Mouse (Mus musculus): Measurements from ENCODE around the gene Narfl. TPM values are rescaled to one million over a fixed set of nuclear protein-coding genes. Genes with fewer than 3 reads are reported as not detected.
"Not testable (repeated sequence)": the region's sequence is repeated elsewhere in the genome, so short reads cannot be mapped to it uniquely, and the experiment has no call there.

The Narfl gene
- total RNA-seq (2021), result 10 to 100 TPM; 37.4 to 39.8 TPM
- long read RNA-seq, experiment 1, transcript Narfl-201 (11 exons, 2,555 nt), result major isoform, 33 of 50 reads
- long read RNA-seq, experiment 1, partial matches to known transcripts, result 1 of 50 reads
- long read RNA-seq, experiment 1, other reads (novel, unspliced or antisense), result 16 of 50 reads
- long read RNA-seq, experiment 2, transcript Narfl-201 (11 exons, 2,555 nt), result major isoform, 35 of 52 reads
- long read RNA-seq, experiment 2, partial matches to known transcripts, result 1 of 52 reads
- long read RNA-seq, experiment 2, other reads (novel, unspliced or antisense), result 15 of 52 reads

DNA sequence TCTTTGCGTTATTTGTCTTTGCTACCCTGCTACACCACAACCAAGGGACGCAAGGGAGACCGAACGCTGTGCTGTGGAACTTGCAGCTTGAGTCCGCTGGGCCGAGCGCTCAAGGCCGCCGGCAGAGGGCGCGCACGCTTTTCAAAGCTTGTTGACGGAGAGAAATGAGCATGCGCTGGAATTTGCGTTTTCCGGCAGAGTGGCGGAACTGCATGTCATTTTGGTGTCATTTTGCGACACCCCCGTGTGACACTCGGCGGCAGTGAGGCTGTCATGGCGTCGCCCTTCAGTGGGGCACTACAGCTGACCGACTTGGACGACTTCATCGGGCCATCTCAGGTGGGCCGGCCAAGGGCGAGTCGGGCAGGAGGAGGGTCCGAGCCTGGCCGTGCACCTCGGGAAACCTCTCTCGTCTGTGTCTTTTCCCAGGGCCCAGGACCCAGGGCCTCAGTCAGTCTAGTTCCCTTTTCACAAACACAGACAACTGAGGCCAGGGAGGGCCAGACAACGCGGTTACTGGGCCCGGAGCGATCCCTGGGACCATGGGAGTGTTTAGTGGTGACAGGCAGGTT, at the start of gene Narfl:
Gene Narfl, plus strand, starts transcription at position 228 of the 572 bp plus-strand sequence.
- Histone ChIP-seq H3K4me3 (peak within 1 kb of the TSS; percentile 75), H3K27ac (peak within 1 kb of the TSS; percentile 97)
- peak; percentile 98 for TF ChIP-seq CTCF (conservative IDR thresholded peaks at IDR 0.05)
- peak; percentile 98 to 99 for DNase-seq (ENCODE audit: low spot score in 2 of 2)

DNA sequence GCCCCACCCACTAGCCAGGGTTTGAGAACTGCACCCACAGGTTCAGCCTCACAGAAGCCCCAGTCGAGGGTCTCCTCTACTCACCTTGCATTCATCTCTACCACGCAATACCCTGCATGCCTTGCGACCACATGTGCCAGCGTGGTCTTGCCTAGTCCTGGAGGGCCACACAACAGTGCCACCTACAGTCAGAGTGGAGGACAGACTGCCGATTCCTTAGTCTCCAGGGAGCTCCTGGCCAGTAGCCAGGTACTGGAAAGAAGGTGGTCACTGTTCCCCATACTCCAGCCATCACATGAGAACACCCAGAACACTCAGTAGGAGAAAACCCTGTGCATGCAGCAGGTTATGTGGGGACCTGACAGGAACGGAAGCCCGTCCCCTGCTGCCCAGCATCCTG, 49.7 kb upstream of the Narfl start:
- Histone ChIP-seq H3K4me3 (no peak overlapping the region), H3K27ac (no peak overlapping the region)
- peak; percentile 65 for TF ChIP-seq CTCF (conservative IDR thresholded peaks at IDR 0.05)
- DNase-seq (ENCODE audit: low spot score in 2 of 2), result no peak

DNA sequence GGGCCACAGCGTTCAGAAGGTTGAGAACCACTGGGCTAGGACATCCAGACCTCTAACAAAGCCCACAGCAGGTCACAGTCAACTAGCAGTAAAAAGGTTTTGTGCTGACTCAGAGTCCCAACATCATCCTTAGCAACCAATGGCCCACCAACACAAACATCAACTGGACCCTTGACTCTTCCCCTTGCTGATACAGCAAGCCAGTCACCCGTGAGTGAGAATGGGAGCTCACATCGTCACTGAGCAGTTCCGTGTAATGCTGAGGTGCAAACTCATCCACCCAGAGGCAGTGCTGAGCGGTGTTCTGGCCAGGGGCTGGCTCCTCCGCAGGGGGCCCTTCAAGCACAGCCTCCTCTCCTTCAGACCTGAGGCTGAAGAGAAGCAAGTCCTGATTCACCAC, 48.3 kb upstream of the Narfl start:
- Histone ChIP-seq H3K27ac (no peak overlapping the region), H3K4me3 (no peak overlapping the region)
- DNase-seq (ENCODE audit: low spot score in 2 of 2), result no peak
- no peak for TF ChIP-seq CTCF (conservative IDR thresholded peaks at IDR 0.05)

DNA sequence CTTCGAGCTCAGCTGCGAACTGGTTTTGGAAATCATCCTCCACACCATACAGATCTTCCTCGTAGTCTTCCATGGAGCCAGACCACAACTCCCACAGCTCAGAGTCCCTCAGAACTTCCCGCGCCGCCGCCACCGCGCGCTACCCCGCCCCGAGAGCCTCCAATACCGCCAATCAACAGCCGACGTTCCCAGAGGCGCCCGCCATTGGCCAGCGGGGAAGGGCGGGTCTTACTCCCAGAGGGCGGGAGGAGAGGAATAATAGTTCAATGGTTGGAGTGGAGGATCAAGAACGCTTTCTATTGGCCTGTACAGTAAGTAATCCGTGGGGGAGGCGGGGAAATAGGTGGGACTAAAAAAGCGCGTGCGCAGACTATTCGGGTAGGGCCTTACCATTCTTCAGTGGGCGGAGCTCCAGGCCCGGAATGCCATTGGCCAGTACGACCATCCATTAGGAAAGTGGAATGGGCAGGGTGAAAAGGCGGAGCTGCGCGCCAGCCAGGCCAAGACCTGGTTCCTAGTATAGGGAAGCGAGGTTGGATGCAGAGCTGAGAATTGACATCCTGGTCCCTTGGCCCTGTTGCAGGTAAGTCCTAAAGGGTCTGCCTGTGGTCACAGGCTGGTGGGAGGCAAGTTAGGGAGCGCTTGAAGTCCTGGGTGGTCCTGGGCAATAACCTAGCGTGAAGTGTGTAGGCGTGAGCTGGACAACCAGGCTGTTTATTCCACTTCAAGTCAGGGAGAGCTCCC, 46.1 kb upstream of the Narfl start, which contains the start of the genes Chtf18 and Rpusd1:
Gene Chtf18, minus strand, starts transcription at position 155 of the 744 bp plus-strand sequence.
Gene Rpusd1, plus strand, starts transcription at position 406 of the 744 bp plus-strand sequence.
- DNase-seq (ENCODE audit: low spot score in 2 of 2), result peak; percentile 97 to 100

DNA sequence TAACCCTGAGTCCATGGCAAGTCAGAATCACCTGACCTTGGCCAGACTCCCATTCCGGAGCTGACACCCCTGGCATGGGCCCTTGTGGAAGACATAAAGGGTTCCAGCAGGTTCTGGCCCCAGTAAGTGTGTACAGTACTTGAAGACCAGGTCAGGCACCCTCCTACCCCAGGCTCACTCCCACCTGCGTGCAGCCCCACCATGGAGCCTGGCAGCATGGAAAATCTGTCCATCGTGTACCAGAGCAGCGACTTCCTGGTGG, 45.6 kb upstream of the Narfl start:
- TF ChIP-seq CTCF (conservative IDR thresholded peaks at IDR 0.05), result no peak
- H3K27ac ChIP-seq, result peak overlapping the region; percentile 86
- DNase-seq (ENCODE audit: low spot score in 2 of 2), result no peak
- peak overlapping the region; percentile 84 for H3K4me3 ChIP-seq

More for the DNA sequence above, 46.1 kb upstream of the Narfl start, which contains the start of the genes Chtf18 and Rpusd1:
- TF ChIP-seq CTCF (conservative IDR thresholded peaks at IDR 0.05), result no peak
- H3K27ac ChIP-seq, result peak within 1 kb of the TSS; percentile 86
- H3K4me3 ChIP-seq, result peak within 1 kb of the TSS; percentile 84

DNA sequence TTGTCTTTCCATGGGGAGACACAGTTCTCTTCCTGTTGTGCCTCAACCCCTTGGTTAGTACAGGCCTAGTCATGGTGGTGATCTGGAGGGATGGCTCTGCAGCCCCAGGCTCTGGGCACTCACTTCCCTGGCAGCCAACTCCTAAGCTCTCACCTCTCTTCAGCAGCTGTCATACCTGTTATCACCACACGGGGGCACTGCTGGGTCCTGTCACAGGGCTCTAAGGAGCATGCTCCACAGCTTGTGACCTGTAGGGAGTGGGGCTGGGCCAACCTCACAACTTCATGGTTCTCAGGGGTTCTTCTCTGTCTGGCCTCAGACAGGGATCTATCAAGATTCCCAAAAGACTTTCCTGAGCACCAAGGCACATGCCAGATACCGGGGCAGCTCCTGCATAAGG, 41.5 kb upstream of the Narfl start:
- TF ChIP-seq CTCF (conservative IDR thresholded peaks at IDR 0.05), result peak; percentile 100
- H3K4me3 ChIP-seq, result no peak overlapping the region
- H3K27ac ChIP-seq, result peak overlapping the region; percentile 37; the same call in 1 of the 2 replicates
- DNase-seq (ENCODE audit: low spot score in 2 of 2), result peak; percentile 82 to 93

DNA sequence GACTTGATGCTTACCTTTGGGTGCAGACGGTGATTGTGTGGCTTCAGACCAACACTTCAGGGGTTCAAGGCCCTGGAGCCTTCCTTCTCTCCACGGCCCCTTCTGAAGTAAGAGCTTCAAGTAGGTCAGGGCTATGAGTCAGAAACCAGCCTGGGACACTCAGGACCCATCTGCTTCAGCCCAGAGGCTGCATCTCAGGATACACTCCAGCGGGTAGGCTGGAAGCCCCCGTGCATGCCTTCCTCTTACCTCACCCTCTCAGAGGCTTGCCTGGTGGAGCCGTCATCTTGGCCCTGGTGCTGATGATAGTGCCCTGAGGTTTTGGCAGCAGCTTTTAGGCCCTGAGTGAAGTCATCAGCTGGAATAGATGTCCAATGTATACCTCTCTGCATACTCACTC, 38.3 kb upstream of the Narfl start:
- no peak overlapping the region for H3K27ac ChIP-seq
- DNase-seq (ENCODE audit: low spot score in 2 of 2), result no peak
- TF ChIP-seq CTCF (conservative IDR thresholded peaks at IDR 0.05), result no peak
- H3K4me3 ChIP-seq, result no peak overlapping the region

DNA sequence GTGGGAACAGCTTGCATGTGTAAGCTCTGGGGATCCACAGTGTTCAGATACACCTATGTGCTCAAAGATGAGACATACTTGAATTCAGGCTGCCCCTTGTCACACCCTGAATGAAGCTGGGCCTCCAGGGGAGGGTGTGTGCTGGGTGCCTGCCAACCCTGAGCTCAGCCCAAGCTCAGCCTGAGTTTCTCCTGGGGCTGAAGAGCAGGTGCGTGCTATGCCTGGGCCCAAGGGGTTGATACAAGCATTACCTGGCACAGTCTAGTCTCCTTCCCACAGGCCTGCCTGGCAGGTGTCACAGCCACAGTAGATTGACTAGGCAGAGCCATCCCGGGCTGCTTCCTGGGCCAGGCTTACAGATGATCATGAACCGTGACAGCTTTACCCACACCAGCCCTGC, 37.8 kb upstream of the Narfl start, which contains the start of gene Mslnl:
Gene Mslnl, plus strand, starts transcription at position 298 of the 400 bp plus-strand sequence.
- no peak for DNase-seq (ENCODE audit: low spot score in 2 of 2)
- H3K4me3 ChIP-seq, result no peak within 1 kb of the TSS
- H3K27ac ChIP-seq, result no peak within 1 kb of the TSS
- TF ChIP-seq CTCF (conservative IDR thresholded peaks at IDR 0.05), result no peak

DNA sequence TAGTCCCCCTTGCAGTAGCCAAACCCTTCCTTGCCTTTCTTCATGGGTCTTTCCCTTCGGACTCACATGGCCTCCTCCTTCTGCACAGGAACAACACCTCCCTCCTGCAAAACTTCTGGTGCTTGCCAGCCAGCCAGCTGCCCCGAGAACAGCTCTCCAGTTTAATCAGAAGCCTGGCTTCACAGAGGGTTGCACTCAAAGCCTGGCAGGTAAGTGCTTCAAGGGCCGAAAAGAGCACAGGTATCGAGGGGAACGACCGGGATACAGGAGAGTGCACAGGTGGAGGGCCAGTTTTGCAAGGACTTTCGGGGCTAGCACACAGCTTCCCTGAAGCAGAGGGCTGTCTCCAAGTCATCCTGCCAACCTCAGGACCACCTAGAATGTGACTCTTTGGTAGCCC, 34.7 kb upstream of the Narfl start:
- no peak for DNase-seq (ENCODE audit: low spot score in 2 of 2)
- no peak for TF ChIP-seq CTCF (conservative IDR thresholded peaks at IDR 0.05)
- no peak overlapping the region for H3K4me3 ChIP-seq
- no peak overlapping the region for H3K27ac ChIP-seq

DNA sequence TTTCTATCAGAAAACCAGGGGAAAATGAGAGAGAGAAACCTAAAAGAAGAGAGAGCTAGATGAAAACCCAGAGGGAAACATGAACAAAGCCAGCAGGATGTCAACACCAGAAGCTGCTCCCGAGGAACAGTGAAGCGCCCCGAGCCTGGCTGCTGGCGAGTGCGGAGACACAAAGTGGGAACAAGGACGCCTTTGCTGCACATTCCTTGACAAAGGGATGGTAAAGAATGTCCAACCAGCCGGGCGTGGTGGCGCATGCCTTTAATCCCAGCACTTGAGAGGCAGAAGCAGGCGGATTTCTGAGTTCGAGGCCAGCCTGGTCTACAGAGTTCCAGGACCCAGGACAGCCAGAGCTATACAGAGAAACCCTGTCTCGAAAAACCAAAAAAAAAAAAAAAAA, 32.1 kb upstream of the Narfl start:
- not testable (repeated sequence) for H3K27ac ChIP-seq; DNase-seq (ENCODE audit: low spot score in 2 of 2); H3K4me3 ChIP-seq

DNA sequence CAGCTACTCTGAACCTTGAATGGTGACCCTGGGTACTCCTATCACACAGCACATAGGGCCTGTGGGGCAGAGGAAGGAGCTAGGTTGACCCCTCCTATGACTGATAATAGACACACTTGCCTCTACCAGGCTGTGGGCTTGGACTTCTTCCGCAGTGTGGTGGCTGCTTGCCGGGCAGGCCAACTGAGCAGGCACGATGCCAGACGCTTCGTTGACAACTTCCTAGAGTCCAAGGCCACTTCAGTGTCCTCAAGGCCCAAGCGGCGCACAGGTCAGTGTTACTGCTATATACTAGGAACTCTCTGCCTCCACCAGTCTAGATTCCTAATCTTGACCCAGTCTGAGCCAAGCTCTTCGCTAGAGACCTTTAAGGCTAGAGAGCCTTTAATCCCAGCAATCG, 29.7 kb upstream of the Narfl start:
- Histone ChIP-seq H3K27ac (no peak overlapping the region), H3K4me3 (no peak overlapping the region)
- no peak for TF ChIP-seq CTCF (conservative IDR thresholded peaks at IDR 0.05)
- DNase-seq (ENCODE audit: low spot score in 2 of 2), result no peak

DNA sequence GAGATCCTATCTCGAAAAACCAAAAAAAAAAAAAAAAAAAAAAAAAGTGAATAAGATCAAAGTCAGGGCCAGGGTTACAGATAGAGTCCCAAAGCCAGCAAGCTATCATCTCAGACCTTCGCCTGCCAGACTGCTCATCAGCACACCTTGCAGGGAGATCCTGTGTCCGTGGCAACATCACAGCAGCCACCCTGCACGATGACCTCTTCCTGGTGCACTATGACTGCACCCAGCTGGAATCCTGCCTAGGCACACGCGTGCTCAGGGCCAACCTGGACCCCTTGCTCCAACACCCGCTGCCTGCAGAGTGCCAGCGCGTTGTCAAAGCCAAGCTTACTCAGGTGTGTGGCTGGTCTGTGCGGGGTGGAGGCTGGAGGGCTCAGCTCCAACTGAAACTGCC, 29.3 kb upstream of the Narfl start:
- TF ChIP-seq CTCF (conservative IDR thresholded peaks at IDR 0.05), result no peak

DNA sequence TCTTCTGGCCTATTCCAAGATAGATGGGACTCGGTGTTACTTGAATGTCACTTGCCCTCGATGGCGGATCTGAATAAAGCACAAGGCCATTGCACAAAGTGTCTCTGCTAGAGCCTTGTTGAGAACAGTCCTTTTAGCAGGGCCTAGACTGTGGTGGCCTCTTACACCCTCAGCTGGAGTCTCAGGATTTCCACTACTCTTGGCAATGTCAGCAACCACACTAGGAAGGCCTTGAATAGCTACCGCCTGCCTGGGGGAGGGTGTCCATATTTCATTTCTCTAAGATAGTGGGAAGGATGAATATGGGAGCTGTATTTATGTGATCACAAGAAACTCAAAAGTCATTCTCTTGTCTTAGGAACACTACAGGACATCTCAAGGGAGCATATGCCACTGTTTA, 25.3 kb upstream of the Narfl start:
- DNase-seq (ENCODE audit: low spot score in 2 of 2), result no peak
- Histone ChIP-seq H3K27ac (no peak overlapping the region), H3K4me3 (no peak overlapping the region)
- TF ChIP-seq CTCF (conservative IDR thresholded peaks at IDR 0.05), result no peak

More for the DNA sequence above, 29.3 kb upstream of the Narfl start:
- Histone ChIP-seq H3K27ac (no peak overlapping the region), H3K4me3 (no peak overlapping the region)
- no peak for DNase-seq (ENCODE audit: low spot score in 2 of 2)
